Mouse (Mus musculus): ENCODE measurements around the gene Acsbg2. TPM values are rescaled to one million over a fixed set of nuclear protein-coding genes. Genes with fewer than 3 reads are reported as not detected.
A peak's percentile ranks its signal among the peaks of the same experiment; 100 is the strongest.

Acsbg2 gene
- polyA plus RNA-seq, 1 experiment from 2014 or later = not detected

GRCm38 (mm10) chr17:56907096-56907495 lies 32.8 kb upstream of the Acsbg2 start:
- H3K9ac ChIP-seq (ENCODE audit: low read depth, low read length) = no peak overlapping the region
- H3K9me3 ChIP-seq (replicated peaks; ENCODE audit: low read length) = no peaks in the 10 kb centered on the region
- H3K36me3 ChIP-seq (ENCODE audit: insufficient read depth, low read length) = peaks cover 46% of the 10 kb centered on the region; the same call in 1 of the 2 replicates
- no peaks in the 10 kb centered on the region for H3K27me3 ChIP-seq (ENCODE audit: insufficient read depth, low read length)
- ATAC-seq (replicated peaks; ENCODE audit: low FRiP score, low read depth) = peak; percentile 73
- peak overlapping the region; percentile 10; the same call in 1 of the 2 replicates for H3K27ac ChIP-seq
- WGBS = 74% methylated on average over 5 of the region's 5 CpGs
- no peaks in the 10 kb centered on the region for H3K4me1 ChIP-seq (replicated peaks; ENCODE audit: insufficient read depth, low read length)
- no peak overlapping the region for H3K4me3 ChIP-seq (replicated peaks; ENCODE audit: low read depth, low read length)
- DNase-seq (ENCODE audit: low spot score) = no peak
- H3K4me2 ChIP-seq (ENCODE audit: low read length) = no peak overlapping the region
- TF ChIP-seq CTCF (IDR thresholded peaks at IDR 0.05; ENCODE audit: low read depth) = peak; percentile 31; the same call in 1 of the 2 replicates

- H3K36me3 ChIP-seq (ENCODE audit: insufficient read depth, low read length) = peaks cover 46% of the 10 kb centered on the region
- 92% methylated on average over 3 of the region's 3 CpGs for WGBS
- no peak for TF ChIP-seq CTCF (IDR thresholded peaks at IDR 0.05; ENCODE audit: low read depth)
- no peak overlapping the region for H3K4me3 ChIP-seq (replicated peaks; ENCODE audit: low read depth, low read length)
- DNase-seq (ENCODE audit: low spot score) = no peak
- H3K27ac ChIP-seq = no peak overlapping the region
- no peaks in the 10 kb centered on the region for H3K9me3 ChIP-seq (replicated peaks; ENCODE audit: low read length)
- no peak for ATAC-seq (replicated peaks; ENCODE audit: low FRiP score, low read depth)
- H3K4me1 ChIP-seq (replicated peaks; ENCODE audit: insufficient read depth, low read length) = no peaks in the 10 kb centered on the region
- H3K27me3 ChIP-seq (ENCODE audit: insufficient read depth, low read length) = no peaks in the 10 kb centered on the region
- no peak overlapping the region for H3K4me2 ChIP-seq (ENCODE audit: low read length)
- H3K9ac ChIP-seq (ENCODE audit: low read depth, low read length) = no peak overlapping the region
Observed at GRCm38 (mm10) chr17:56906166-56906565, 31.9 kb upstream of the Acsbg2 start.

- peaks cover 58% of the 10 kb centered on the region for H3K36me3 ChIP-seq (ENCODE audit: insufficient read depth, low read length)
- TF ChIP-seq CTCF (IDR thresholded peaks at IDR 0.05; ENCODE audit: low read depth) = no peak
- WGBS = 91% methylated on average over 5 of the region's 5 CpGs
- H3K4me3 ChIP-seq (replicated peaks; ENCODE audit: low read depth, low read length) = no peak overlapping the region
- no peak overlapping the region for H3K9ac ChIP-seq (ENCODE audit: low read depth, low read length)
- no peaks in the 10 kb centered on the region for H3K9me3 ChIP-seq (replicated peaks; ENCODE audit: low read length)
- H3K4me2 ChIP-seq (ENCODE audit: low read length) = no peak overlapping the region
- no peak for DNase-seq (ENCODE audit: low spot score)
- ATAC-seq (replicated peaks; ENCODE audit: low FRiP score, low read depth) = no peak
- H3K27me3 ChIP-seq (ENCODE audit: insufficient read depth, low read length) = no peaks in the 10 kb centered on the region
- no peak overlapping the region for H3K27ac ChIP-seq
- no peaks in the 10 kb centered on the region for H3K4me1 ChIP-seq (replicated peaks; ENCODE audit: insufficient read depth, low read length)
Observed at GRCm38 (mm10) chr17:56902698-56903097, 28.5 kb upstream of the Acsbg2 start.

DNA sequence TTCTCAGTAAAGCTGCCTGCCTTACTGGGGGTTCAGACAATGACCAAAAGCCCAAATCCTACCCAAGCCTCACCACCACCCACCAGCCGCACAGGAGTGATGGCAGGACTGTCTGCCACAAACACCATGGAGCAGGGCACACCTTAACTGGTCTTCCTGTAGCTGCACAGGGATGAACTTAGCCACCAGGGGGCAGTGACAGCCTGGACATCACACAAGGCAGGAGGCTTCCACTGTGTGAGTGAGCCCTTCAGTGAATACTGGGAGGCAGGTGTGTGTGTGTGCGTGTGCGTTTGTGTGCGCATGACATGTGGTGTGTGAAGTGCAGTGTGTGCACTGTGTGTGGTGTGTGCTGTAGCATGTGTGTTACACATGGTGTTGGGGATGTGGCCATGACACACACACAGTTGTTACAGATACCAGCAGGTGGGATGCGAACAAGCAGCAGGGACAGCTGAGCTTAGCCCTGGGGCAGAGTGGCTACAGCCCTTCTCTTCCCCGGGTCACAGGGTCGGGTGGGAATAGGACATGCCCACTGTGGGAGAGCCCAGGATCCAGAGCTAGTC lies 23.5 kb upstream of the Acsbg2 start:
- Histone ChIP-seq H3K4me3 (replicated peaks; ENCODE audit: low read depth, low read length) (no peak overlapping the region), H3K4me2 (ENCODE audit: low read length) (no peak overlapping the region), H3K9me3 (replicated peaks; ENCODE audit: low read length) (no peaks in the 10 kb centered on the region), H3K4me1 (replicated peaks; ENCODE audit: insufficient read depth, low read length) (no peaks in the 10 kb centered on the region), H3K27me3 (ENCODE audit: insufficient read depth, low read length) (no peaks in the 10 kb centered on the region), H3K36me3 (ENCODE audit: insufficient read depth, low read length) (peaks cover 78% of the 10 kb centered on the region), H3K27ac (no peak overlapping the region), H3K9ac (ENCODE audit: low read depth, low read length) (no peak overlapping the region)
- WGBS = 85% methylated on average over 7 of the region's 7 CpGs
- peak; percentile 82 for DNase-seq (ENCODE audit: low spot score)
- ATAC-seq (replicated peaks; ENCODE audit: low FRiP score, low read depth) = peak; percentile 83
- TF ChIP-seq CTCF (IDR thresholded peaks at IDR 0.05; ENCODE audit: low read depth) = peak; percentile 97

GRCm38 (mm10) chr17:56896513-56897129 lies 22.4 kb upstream of the Acsbg2 start:
- ATAC-seq (replicated peaks; ENCODE audit: low FRiP score, low read depth) (no peak), DNase-seq (ENCODE audit: low spot score) (no peak)
- Histone ChIP-seq H3K4me2 (ENCODE audit: low read length) (no peak overlapping the region), H3K27me3 (ENCODE audit: insufficient read depth, low read length) (no peaks in the 10 kb centered on the region), H3K9me3 (replicated peaks; ENCODE audit: low read length) (no peaks in the 10 kb centered on the region), H3K36me3 (ENCODE audit: insufficient read depth, low read length) (peaks cover 80% of the 10 kb centered on the region), H3K9ac (ENCODE audit: low read depth, low read length) (no peak overlapping the region), H3K4me1 (replicated peaks; ENCODE audit: insufficient read depth, low read length) (no peaks in the 10 kb centered on the region), H3K4me3 (replicated peaks; ENCODE audit: low read depth, low read length) (no peak overlapping the region), H3K27ac (no peak overlapping the region)
- no peak for TF ChIP-seq CTCF (IDR thresholded peaks at IDR 0.05; ENCODE audit: low read depth)
- WGBS = 91% methylated on average over 6 of the region's 6 CpGs

DNA sequence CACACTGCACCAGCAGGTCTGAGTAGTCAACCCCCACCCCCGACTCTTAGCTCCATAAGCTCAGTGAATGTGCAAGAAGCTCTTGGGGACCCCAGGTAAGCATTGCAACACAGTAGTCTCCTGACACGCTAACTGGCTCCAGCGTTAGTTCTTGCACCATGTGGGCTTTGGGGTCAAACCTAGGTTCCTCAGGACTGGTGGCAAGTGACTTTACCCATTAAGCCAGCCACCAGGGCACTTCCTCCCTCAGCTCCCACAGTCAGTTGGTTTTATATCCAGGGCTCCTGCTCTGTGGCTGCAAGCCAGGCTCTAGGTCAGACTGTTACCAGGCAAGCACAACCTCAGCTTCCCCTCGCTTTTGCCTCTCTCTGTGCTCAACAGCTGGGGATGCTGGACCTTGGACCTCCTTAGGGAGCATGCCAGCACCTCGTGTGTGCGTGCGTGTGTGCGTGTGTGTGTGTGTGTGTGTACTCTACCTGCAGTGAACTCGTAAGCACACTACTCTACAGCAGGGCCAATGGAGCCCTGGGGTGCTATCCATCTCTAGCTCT lies 21.2 kb upstream of the Acsbg2 start:
- Histone ChIP-seq H3K36me3 (ENCODE audit: insufficient read depth, low read length) (peaks cover 72% of the 10 kb centered on the region), H3K9ac (ENCODE audit: low read depth, low read length) (no peak overlapping the region), H3K27me3 (ENCODE audit: insufficient read depth, low read length) (no peaks in the 10 kb centered on the region), H3K4me2 (ENCODE audit: low read length) (no peak overlapping the region), H3K4me1 (replicated peaks; ENCODE audit: insufficient read depth, low read length) (no peaks in the 10 kb centered on the region), H3K9me3 (replicated peaks; ENCODE audit: low read length) (no peaks in the 10 kb centered on the region), H3K4me3 (replicated peaks; ENCODE audit: low read depth, low read length) (no peak overlapping the region), H3K27ac (no peak overlapping the region)
- WGBS = 89% methylated on average over 9 of the region's 9 CpGs
- ATAC-seq (replicated peaks; ENCODE audit: low FRiP score, low read depth) (no peak), DNase-seq (ENCODE audit: low spot score) (no peak)
- no peak for TF ChIP-seq CTCF (IDR thresholded peaks at IDR 0.05; ENCODE audit: low read depth)

Data from kidney, postnatal 0 days (tissue).